Mouse (Mus musculus) stomach, postnatal 0 days (tissue): Measurements from ENCODE around the gene Nfe2l1. TPM values are rescaled to one million over a fixed set of nuclear protein-coding genes. Genes with fewer than 3 reads are reported as not detected.

Source experiments
- ATAC-seq: fragments of 200-750 bp; cut with Nextera tagmentation; 2 replicates; pipeline ENCODE4 v1.8.0; 2017; ENCODE audit not compliant: low FRiP score, low TSS enrichment
- DNase-seq: peaks from one replicate; pipeline ENCODE4 v3.0.0-alpha.2; 2016; ENCODE audit warnings: low spot score
- H3K27ac ChIP-seq: fragments of 300-500 bp; sonication (generic); replicated peaks from 2 replicates; pipeline ENCODE4 v1.5.1; 2014; ENCODE audit warnings: mild to moderate bottlenecking, control low read depth
- H3K27me3 ChIP-seq: fragments of 300-500 bp; sonication (generic); 2 replicates; pipeline ENCODE4 v1.6.1; 2014; ENCODE audit warnings: low read length; ENCODE audit not compliant: control insufficient read depth, insufficient read depth
- H3K36me3 ChIP-seq: fragments of 300-500 bp; sonication (generic); 2 replicates; pipeline ENCODE4 v1.6.1; 2014; ENCODE audit warnings: low read length, mixed read lengths; ENCODE audit not compliant: control insufficient read depth, insufficient read depth
- H3K4me1 ChIP-seq: fragments of 300-500 bp; sonication (generic); replicated peaks from 2 replicates; pipeline ENCODE4 v1.6.1; 2014; ENCODE audit warnings: antibody characterized with exemption; ENCODE audit not compliant: control insufficient read depth, insufficient read depth
- H3K4me2 ChIP-seq: fragments of 300-500 bp; sonication (generic); replicated peaks from 2 replicates; pipeline ENCODE4 v1.6.1; 2014; ENCODE audit warnings: low read depth, mild to moderate bottlenecking, control low read depth, moderate library complexity
- H3K4me3 ChIP-seq: fragments of 300-500 bp; sonication (generic); 2 replicates; pipeline ENCODE4 v1.5.1; 2014; ENCODE audit warnings: low read depth, low read length, control low read depth
- H3K9ac ChIP-seq: fragments of 300-500 bp; sonication (generic); 2 replicates; pipeline ENCODE4 v1.6.1; 2014; ENCODE audit warnings: mild to moderate bottlenecking, low read length, control low read depth, mixed read lengths
- H3K9me3 ChIP-seq: fragments of 300-500 bp; sonication (generic); 2 replicates; pipeline ENCODE4 v1.6.1; 2016; ENCODE audit warnings: low read length; ENCODE audit not compliant: control insufficient read depth
- CTCF ChIP-seq: IDR thresholded peaks from 2 replicates; pipeline ENCODE4 v1.5.1; 2016; ENCODE audit warnings: antibody characterized with exemption, low read depth, mild to moderate bottlenecking, moderate library complexity
- EP300 ChIP-seq: optimal IDR thresholded peaks from 2 replicates; pipeline ENCODE3; 2016; ENCODE audit warnings: antibody characterized with exemption
- WGBS: fragments of 180-500 bp; shearing (Covaris S2); extraction: QIAGEN DNeasy Blood & Tissue Kit; methylation state at CpG from one replicate; pipeline ENCODE4 v1.1.7; 2014; 5-methylcytosine and 5-hydroxymethylcytosine counted together
- polyA plus RNA-seq: library from polyadenylated mRNA; unstranded; fragments of >200 nt; fragmentation: Nextera tagmentation; extraction: Ambion mirVana; gene quantifications from 2 replicates; pipeline ENCODE4 v1.2.1, GENCODE M21; 2015

Gene Nfe2l1
- polyA plus RNA-seq, 1 experiment from 2014 or later: 35.6 TPM

- Histone ChIP-seq H3K4me3 (no peak overlapping the region), H3K36me3 (peaks cover 22% of the 10 kb centered on the region), H3K4me1 (no peaks in the 10 kb centered on the region), H3K4me2 (no peak overlapping the region), H3K27ac (no peak overlapping the region), H3K9me3 (no peaks in the 10 kb centered on the region), H3K27me3 (no peaks in the 10 kb centered on the region), H3K9ac (no peak overlapping the region)
- ATAC-seq: no peak
- DNase-seq: no peak
- 73% methylated on average over 5 of the region's 5 CpGs for WGBS
- TF ChIP-seq CTCF: no peak
- TF ChIP-seq EP300: no peak
Measured at GRCm38 (mm10) chr11:96805606-96806005, 24.2 kb downstream of the Nfe2l1 start.

- no peak for DNase-seq
- ATAC-seq: no peak
- 91% methylated on average over 2 of the region's 2 CpGs for WGBS
- Histone ChIP-seq H3K27me3 (no peaks in the 10 kb centered on the region), H3K4me1 (no peaks in the 10 kb centered on the region), H3K4me2 (no peak overlapping the region), H3K4me3 (no peak overlapping the region), H3K36me3 (peaks cover 5% of the 10 kb centered on the region; the same call in 1 of the 2 replicates), H3K9me3 (no peaks in the 10 kb centered on the region), H3K27ac (no peak overlapping the region), H3K9ac (no peak overlapping the region)
- no peak for TF ChIP-seq CTCF
- no peak for TF ChIP-seq EP300
Measured at GRCm38 (mm10) chr11:96799511-96799910, 30.3 kb downstream of the Nfe2l1 start.

DNA sequence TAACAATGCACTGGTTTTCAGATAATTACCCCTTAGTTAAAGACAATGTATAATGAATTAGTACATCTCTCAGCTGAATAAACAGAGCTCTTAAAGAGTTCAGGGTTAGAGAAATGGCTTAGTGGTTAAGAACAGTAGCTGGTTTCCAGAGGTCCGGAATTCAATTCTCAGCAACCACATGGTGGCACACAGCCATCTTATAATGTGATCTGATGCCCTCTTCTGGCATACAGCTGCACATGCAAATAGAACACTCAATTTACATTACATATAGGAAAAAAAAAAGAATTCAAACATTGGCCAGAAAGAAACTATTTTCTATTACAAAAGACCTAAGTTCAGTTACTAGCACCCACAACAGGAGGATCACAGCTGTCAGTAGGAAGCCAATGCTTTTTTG, 33.2 kb downstream of the Nfe2l1 start:
- Histone ChIP-seq H3K27me3 (no peaks in the 10 kb centered on the region), H3K9ac (no peak overlapping the region), H3K4me3 (no peak overlapping the region), H3K4me1 (no peaks in the 10 kb centered on the region), H3K27ac (no peak overlapping the region), H3K4me2 (no peak overlapping the region), H3K36me3 (no peaks in the 10 kb centered on the region), H3K9me3 (no peaks in the 10 kb centered on the region)
- 47% methylated on average over 1 of the region's 1 CpGs for WGBS
- TF ChIP-seq EP300 (no peak), CTCF (peak; percentile 63)
- ATAC-seq: no peak
- no peak for DNase-seq

DNA sequence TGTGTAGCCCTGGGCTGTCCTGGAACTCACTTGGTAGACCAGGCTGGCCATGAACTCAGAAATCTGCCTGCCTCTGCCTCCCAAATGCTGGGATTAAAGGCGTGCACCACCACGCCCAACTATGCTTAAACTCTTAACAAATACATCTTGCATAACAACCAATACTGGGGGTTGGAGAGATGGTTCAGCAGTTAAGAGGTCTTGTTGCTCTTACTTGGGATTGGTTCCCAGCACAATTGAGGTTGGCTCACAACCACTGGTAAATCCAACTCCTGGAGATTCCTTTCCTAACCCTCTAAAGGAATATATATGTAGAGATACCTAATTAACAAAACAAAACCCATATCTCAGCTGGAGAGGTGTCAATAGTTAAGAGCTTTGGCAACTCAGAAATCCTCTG, 33.7 kb downstream of the Nfe2l1 start:
- Histone ChIP-seq H3K4me1 (no peaks in the 10 kb centered on the region), H3K27ac (no peak overlapping the region), H3K4me3 (no peak overlapping the region), H3K36me3 (no peaks in the 10 kb centered on the region), H3K9ac (no peak overlapping the region), H3K27me3 (no peaks in the 10 kb centered on the region), H3K4me2 (no peak overlapping the region), H3K9me3 (no peaks in the 10 kb centered on the region)
- WGBS: 93% methylated on average over 2 of the region's 2 CpGs
- DNase-seq: no peak
- no peak for TF ChIP-seq CTCF
- TF ChIP-seq EP300: no peak
- no peak for ATAC-seq

GRCm38 (mm10) chr11:96795491-96795890, 34.3 kb downstream of the Nfe2l1 start:
- DNase-seq (no peak), ATAC-seq (no peak)
- Histone ChIP-seq H3K36me3 (no peaks in the 10 kb centered on the region), H3K9me3 (no peaks in the 10 kb centered on the region), H3K27ac (no peak overlapping the region), H3K4me3 (no peak overlapping the region), H3K9ac (no peak overlapping the region), H3K4me1 (peaks cover under 1% of the 10 kb centered on the region; the same call in 1 of the 2 replicates), H3K4me2 (no peak overlapping the region), H3K27me3 (no peaks in the 10 kb centered on the region)
- TF ChIP-seq EP300 (no peak), CTCF (no peak)
- WGBS: 87% methylated on average over 13 of the region's 13 CpGs

- TF ChIP-seq EP300: no peak
- TF ChIP-seq CTCF: no peak
- no peaks in the 10 kb centered on the region for H3K36me3 ChIP-seq
- ATAC-seq (no peak), DNase-seq (no peak)
- no peaks in the 10 kb centered on the region for H3K27me3 ChIP-seq
- no peak overlapping the region; the same call in 1 of the 2 replicates for H3K9ac ChIP-seq
- no peak overlapping the region for H3K27ac ChIP-seq
- no peak overlapping the region for H3K4me3 ChIP-seq
- H3K4me1 ChIP-seq: peaks cover 6% of the 10 kb centered on the region
- no peak overlapping the region for H3K4me2 ChIP-seq
- WGBS: 10% methylated on average over 1 of the region's 1 CpGs
- H3K9me3 ChIP-seq: no peaks in the 10 kb centered on the region
Measured at GRCm38 (mm10) chr11:96790681-96791080, 39.1 kb downstream of the Nfe2l1 start.
